Mouse (Mus musculus): ENCODE results near the gene Fam131b.

DNA sequence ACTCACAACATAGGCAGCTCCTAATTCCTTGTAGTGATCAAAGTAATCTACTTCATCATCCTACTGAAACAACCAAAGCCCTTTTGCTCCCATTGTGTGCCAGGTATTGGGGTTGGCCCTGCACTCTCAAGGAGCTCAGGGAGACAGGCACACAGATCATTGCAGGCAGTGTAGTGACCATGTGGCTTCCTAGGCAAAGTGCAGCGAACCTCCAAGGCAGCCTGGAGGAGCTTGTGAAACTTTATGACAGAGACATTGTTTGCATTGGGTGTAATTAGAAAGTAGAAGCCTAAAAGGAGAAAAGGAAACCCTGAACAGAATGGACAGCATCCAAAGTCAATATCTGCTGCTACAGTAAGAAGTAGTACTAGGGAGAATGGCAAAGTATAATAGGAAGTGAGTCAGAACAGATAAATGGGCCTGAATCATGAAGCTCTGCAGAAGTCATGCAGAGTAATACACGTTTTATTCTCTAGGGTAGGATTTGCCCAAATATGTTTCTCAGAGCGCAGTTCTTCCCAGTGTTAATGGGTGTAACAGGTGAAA, 28.8 kb downstream of the Fam131b start:
- TF ChIP-seq POLR2A (IDR thresholded peaks at IDR 0.05; ENCODE audit: borderline replicate concordance, extremely low read depth, insufficient read depth, insufficient read length, poor library complexity, severe bottlenecking) (no peak), CTCF (IDR thresholded peaks at IDR 0.05; ENCODE audit: borderline replicate concordance, extremely low read depth, insufficient read depth, insufficient read length) (no peak)

Measured in brain, embryonic 14.5 days (tissue).